Mouse (Mus musculus) c-Kit-positive CD71-positive TER-119-positive erythroid progenitor cells, embryonic 14.5 days (primary cell): ENCODE results near the gene 2010111I01Rik.
"Not testable (repeated sequence)": the region's sequence is repeated elsewhere in the genome, so short reads cannot be mapped to it uniquely, and the experiment has no call there.

Experiments
- DNase-seq: peaks from one replicate; pipeline ENCODE4 v3.0.0-alpha.2; 2013; ENCODE audit warnings: low spot score

2010111I01Rik gene

GRCm38 (mm10) chr13:63315111-63315510 lies 350.4 kb downstream of the 2010111I01Rik start:
- not testable (repeated sequence) for DNase-seq

DNA sequence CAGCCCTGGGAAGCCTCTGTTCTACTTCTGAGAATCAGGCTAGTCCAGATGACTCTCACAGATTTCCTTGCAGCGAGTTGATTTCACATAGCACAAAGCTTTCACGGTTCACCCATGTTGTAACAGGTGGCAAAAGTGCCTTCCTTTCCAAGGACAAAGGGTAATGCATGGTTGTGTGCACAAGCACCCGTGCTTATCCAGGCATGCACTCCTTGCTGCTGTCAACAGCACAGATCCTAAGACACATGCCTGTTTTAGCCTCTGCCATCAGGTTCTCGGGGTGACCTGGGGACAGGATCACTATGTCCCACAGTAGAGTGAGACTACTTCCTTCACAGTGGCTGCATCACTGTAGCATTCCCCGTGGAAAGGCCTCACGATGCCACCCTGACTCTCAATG lies 351.1 kb downstream of the 2010111I01Rik start:
- DNase-seq = no peak

DNA sequence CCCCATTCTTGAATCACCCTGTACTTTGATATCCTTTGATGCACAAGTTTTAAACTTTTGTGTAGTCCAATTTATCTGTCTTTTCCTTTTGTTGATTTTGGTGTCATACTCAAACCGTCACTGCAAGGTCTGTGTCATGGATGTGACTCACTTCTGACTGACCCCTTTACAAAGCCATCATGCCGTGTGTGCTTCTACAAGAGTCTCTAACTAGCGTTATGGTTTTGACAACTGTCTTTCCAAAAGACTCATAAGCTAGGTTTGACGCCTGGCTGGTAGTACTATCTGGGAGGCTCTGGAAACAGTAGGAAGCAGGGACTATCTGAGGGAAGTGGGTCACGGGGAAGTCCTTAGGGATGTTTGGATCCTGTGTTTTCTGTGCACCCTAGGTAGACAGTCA lies 351.7 kb downstream of the 2010111I01Rik start:
- DNase-seq = no peak

DNA sequence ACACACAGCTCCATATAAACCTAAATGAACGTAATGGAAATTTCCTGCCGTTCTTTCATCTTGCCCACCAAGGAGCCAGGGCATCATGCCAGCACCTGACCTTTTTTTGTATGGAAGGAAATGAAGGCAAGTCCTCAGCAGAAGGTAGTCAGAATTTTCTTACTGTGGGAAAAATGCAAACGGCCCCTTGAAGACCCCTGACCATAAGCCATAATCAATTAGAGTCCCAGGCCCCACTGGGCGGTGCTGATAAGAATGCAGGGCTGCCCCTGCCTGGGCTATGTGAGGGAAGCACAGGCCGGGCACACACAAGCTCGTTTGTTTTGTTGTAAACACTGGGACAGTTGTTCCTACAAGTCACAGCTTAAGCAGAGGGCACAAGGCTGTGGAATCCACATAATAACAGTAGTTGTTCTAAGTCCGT lies 353.0 kb downstream of the 2010111I01Rik start:
- DNase-seq = no peak

DNA sequence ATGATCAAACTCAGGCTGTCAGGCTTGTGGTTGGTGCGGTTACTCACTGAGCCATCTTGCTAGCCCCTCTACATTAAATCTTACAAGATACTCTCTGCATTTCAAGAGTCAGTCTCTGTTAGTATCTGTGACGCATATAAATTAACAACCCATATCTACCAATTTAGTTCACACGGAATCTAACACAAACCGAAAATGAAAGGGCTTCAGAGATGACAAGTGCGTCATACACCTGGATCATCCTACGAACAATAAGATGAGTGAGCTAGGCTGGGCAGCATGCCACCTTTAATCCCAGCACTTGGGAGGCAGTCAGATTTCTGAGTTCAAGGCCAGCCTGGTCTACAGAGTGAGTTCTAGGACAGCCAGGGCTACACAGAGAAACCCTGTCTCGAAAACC lies 355.1 kb downstream of the 2010111I01Rik start:
- DNase-seq = no peak

DNA sequence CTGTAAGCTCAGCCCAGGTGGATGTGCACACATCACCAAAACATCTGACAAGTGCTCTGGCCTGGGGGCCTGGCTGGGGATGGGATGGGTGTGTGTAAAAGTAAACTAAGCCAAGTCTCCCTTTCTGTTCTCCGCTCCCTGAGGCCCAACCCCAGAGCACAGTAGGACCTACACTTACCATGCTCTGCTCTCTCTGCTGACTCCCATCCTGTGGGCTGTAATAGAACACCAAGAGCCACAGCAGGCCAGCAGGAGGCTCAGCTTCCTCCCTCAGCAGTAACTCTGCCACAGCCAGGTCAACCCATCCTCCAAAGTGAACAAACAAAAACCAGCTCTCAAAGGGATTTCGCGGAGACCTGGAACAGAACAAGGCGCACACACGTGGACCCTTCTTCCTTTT lies 357.0 kb downstream of the 2010111I01Rik start:
- DNase-seq = no peak

- no peak for DNase-seq
Observed at GRCm38 (mm10) chr13:63322756-63323155, 358.1 kb downstream of the 2010111I01Rik start.

DNA sequence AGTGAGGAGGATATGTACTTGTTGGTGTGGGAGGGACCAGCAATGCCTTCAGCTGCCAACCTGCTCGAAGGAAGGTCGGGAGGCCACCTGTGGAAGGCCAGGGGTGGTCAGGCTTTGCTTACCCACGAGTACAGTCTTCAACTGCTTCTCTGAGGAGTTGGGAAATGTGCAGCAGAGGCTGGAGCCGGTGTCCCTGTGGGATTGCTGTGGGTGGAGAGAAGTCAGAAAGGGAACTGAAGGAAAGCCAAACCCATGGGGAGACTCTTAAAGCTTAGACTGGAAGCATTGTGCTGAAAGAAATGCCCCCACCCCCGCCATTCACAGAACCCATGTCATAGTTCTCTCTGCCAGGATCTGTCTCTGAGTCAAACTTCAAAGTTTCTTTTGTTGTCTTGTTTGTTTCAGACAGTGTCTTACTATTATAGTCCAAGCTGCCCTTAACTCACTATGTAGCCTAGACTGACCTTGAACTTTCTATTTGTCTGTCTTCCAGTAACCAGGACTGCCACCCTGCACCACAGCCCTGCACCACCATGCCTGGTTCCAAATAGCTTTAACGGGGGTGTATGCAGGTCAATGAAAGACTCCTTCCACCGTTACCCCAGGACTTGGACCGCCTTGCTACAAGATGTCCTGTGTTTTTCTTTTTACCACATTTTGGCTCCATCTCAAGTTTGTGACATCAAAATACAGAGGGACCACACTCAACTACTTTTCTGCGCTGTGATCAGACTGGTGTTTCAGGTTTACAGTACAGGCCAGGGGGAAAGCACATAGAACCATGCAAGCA lies 358.8 kb downstream of the 2010111I01Rik start:
- no peak for DNase-seq

- no peak for DNase-seq
Observed at GRCm38 (mm10) chr13:63324311-63324710, 359.6 kb downstream of the 2010111I01Rik start.

- no peak for DNase-seq
Observed at GRCm38 (mm10) chr13:63324978-63325848, 360.5 kb downstream of the 2010111I01Rik start.

- no peak for DNase-seq
Observed at GRCm38 (mm10) chr13:63326015-63326414, 361.3 kb downstream of the 2010111I01Rik start.

GRCm38 (mm10) chr13:63330236-63330860 lies 365.7 kb downstream of the 2010111I01Rik start:
- no peak for DNase-seq

DNA sequence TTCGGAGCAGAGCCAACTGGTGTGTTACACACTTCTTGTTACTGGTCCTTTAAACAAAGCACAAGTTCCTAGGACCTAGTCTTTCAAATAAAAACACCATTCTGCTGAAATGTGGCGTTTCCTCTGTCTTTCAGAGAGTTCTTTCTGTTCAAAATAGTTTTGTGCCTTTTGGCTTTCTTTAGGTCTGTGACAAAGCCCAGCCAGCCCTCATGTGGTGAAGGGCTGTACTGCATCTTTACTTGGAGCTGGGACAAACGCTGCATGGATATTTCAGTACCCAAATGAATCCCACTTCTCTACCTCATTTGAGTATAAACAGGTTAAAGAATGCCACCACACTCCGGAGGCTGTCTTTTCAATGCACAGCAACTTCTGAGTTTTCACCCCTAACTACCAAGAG lies 366.7 kb downstream of the 2010111I01Rik start:
- no peak for DNase-seq

- DNase-seq = peak; percentile 47
Observed at GRCm38 (mm10) chr13:63332576-63333300, 368.0 kb downstream of the 2010111I01Rik start.

- DNase-seq = peak; percentile 38
Observed at GRCm38 (mm10) chr13:63335421-63336134, 370.9 kb downstream of the 2010111I01Rik start.

GRCm38 (mm10) chr13:63336335-63336734 lies 371.6 kb downstream of the 2010111I01Rik start:
- DNase-seq = no peak

DNA sequence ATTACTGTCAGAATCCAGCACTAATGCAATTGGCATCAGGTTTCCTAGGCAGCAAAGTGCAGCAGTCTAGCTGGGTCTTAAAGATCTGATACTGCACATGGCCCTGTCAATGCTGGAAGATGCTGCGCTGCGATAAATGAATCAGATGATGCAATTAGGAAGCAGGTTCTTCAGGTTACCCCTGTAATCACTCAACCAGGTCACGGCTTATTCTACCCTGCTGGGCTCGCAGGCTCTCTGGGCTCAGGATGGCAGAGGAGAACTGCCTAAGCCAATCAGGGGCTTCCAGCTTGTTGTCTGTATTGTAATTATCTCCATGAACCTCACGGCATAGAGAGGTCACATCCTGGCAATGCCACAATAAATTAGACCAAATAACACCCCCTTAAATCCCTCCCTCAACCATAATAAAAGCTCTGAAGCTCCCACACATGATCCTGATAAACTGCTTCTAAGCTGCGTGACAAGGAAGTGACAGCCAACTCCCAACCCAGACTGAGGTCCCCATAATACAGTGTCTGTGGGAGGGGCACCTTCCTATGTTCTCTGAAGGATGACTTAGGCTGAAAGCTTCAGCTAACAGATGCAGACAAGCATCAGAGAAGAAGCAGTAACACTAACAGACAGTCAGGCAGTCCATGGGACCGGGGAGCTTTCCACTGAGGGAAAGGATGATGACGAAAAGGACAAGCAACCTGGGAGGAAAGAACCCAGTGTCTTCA lies 372.7 kb downstream of the 2010111I01Rik start:
- DNase-seq = no peak

GRCm38 (mm10) chr13:63339946-63340345 lies 375.3 kb downstream of the 2010111I01Rik start:
- DNase-seq = no peak

- no peak for DNase-seq
Observed at GRCm38 (mm10) chr13:63342781-63343180, 378.1 kb downstream of the 2010111I01Rik start.

GRCm38 (mm10) chr13:63344481-63344880 lies 379.8 kb downstream of the 2010111I01Rik start:
- DNase-seq = no peak
